Mouse (Mus musculus) spleen, adult 18-20 months (tissue): ENCODE measurements around the gene Olfr199.
"Not testable (repeated sequence)": the region's sequence is repeated elsewhere in the genome, so short reads cannot be mapped to it uniquely, and the experiment has no call there.

Source experiments
- DNase-seq, 2 experiments: peaks; one replicate each; pipeline ENCODE4 v3.0.0; 2022; ENCODE audit warnings: mixed read lengths in 2 of 2

Olfr199 gene

GRCm38 (mm10) chr16:59219667-59220066 is at the start of gene Olfr199:
Olfr199 (minus strand) TSS chr16:59219767.
- not testable (repeated sequence) for DNase-seq

DNA sequence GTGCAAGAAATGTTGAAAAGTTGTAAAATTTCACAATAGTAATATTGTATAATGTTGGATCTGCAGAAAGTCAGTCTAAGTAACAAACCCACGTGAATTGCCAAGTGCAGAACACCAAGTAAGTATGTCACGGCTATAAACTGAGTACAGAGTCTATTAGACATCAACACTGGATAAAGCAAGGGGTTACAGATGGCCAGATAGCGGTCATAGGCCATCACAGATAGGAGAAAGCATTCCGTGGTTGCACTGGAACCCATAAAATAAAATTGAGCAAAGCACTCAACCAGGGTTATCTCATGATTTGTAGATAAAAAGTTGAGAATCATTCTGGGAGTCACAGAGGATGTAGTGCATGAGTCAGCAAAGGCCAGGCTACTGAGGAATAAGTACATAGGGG is 49.5 kb upstream of the Olfr199 start:
- not testable (repeated sequence) for DNase-seq

DNA sequence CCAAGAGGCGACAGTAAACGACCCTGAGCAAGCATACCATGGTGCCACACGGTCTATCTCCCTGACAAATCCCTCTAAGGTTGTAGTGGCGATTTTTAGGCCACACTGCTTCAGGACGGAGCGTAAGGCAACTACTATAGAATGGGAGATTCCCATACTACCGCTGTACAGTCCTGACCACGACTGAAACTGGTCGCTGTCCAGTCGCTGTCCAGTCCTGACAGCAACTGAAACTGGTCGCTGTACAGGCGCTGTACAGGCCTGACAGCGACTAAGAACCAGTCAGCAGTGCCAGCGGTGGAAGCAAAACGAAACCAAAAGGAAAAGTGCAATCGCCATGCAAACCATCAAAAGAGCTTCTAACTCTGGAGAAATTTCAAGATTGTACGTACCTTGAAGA is 30.1 kb upstream of the Olfr199 start:
- DNase-seq = no peak

GRCm38 (mm10) chr16:59217861-59218260 is 1.7 kb downstream of the Olfr199 start:
- not testable (repeated sequence) for DNase-seq

DNA sequence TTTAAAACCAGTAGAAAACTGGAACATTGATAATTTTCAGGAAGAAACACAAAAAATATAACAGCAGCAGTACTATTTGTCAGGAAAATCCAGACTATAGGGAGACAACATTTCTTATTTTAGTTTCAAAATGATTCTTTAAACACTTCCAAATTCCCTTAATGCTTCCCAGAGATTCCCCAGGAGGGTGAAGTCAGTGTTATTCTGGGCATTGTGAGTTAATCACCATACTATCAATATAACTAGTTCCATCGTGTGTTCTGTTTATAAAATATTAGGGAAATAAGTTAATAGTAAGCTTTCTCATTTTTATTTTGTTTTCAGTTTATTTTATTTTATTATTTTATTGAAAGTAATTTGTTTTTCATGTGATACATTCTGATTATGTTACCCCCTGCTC is 16.1 kb downstream of the Olfr199 start, which contains the start of gene Olfr198:
Gene Olfr198, minus strand, starts transcription at position 101 of the 400 bp plus-strand sequence.
- not testable (repeated sequence) for DNase-seq

- no peak for DNase-seq
Observed at GRCm38 (mm10) chr16:59170354-59170753, 49.2 kb downstream of the Olfr199 start, which contains the start of gene Olfr196. Olfr196 (minus strand) TSS chr16:59170454.
